Mouse (Mus musculus): ENCODE data around the gene Eml4. TPM values are rescaled to one million over a fixed set of nuclear protein-coding genes. Genes with fewer than 3 reads are reported as not detected.

Eml4 gene
- polyA plus RNA-seq, 1 experiment: 0.01 TPM

GRCm38 (mm10) chr17:83353460-83353859 lies 2.7 kb downstream of the Eml4 start:
- Histone ChIP-seq H3K27me3 (ENCODE audit: control insufficient read depth) (peaks cover 29% of the 10 kb centered on the region), H3K36me3 (ENCODE audit: control insufficient read depth) (no peaks in the 10 kb centered on the region), H3K4me1 (ENCODE audit: control insufficient read depth) (peaks cover 36% of the 10 kb centered on the region), H3K4me3 (replicated peaks) (no peak overlapping the region), H3K9me3 (ENCODE audit: control insufficient read depth, low read length) (no peaks in the 10 kb centered on the region)
- TF ChIP-seq GATA1 (IDR thresholded peaks at IDR 0.05; ENCODE audit: low read length): no peak
- no peak for TF ChIP-seq TAL1 (IDR thresholded peaks at IDR 0.05; ENCODE audit: low read length)

DNA sequence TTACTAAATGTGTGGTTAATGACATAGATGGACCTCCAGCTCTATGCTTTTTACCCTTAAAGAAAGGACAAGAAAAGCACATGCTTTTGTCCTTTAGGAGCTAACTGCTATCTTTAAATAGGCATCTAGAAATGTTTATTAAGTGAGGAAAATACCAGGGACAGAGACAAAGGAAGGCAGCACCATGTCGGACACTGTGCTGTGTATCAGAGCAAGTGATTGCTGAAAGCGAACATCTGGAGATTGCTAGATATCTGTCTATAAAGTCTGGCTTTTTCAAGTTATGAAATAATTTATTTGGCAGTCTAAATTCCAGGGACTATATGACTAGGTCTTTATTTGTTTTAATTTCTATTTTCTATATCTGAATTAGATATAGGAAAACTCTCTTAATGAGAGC lies 4.8 kb downstream of the Eml4 start:
- Histone ChIP-seq H3K36me3 (ENCODE audit: control insufficient read depth) (no peaks in the 10 kb centered on the region), H3K4me1 (ENCODE audit: control insufficient read depth) (peaks cover 31% of the 10 kb centered on the region), H3K27me3 (ENCODE audit: control insufficient read depth) (peaks cover 29% of the 10 kb centered on the region), H3K9me3 (ENCODE audit: control insufficient read depth, low read length) (no peaks in the 10 kb centered on the region), H3K4me3 (replicated peaks) (no peak overlapping the region)
- TF ChIP-seq GATA1 (IDR thresholded peaks at IDR 0.05; ENCODE audit: low read length) (no peak), TAL1 (IDR thresholded peaks at IDR 0.05; ENCODE audit: low read length) (no peak)

DNA sequence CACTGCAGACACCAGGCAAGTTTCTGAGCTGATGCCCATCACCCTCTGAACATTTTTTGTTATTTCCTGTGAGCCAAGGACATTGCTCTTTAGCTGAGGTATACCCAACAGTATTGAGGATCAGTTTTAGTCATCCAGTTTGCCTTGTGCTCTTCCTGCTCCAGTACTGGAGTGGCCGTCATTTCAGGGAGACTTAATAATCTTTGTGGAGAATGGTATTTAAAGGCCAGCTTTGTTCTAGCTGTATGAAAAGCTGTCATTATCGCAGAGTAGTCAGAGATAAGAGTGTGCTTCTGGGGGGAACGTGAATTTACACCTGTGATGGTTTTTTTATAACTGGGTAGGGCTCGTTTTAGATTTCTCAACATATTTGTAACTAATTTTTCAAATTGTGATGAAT lies 9.2 kb downstream of the Eml4 start:
- H3K9me3 ChIP-seq (ENCODE audit: control insufficient read depth, low read length): no peaks in the 10 kb centered on the region
- H3K36me3 ChIP-seq (ENCODE audit: control insufficient read depth): no peaks in the 10 kb centered on the region
- TF ChIP-seq GATA1 (IDR thresholded peaks at IDR 0.05; ENCODE audit: low read length) (no peak), TAL1 (IDR thresholded peaks at IDR 0.05; ENCODE audit: low read length) (no peak)
- no peaks in the 10 kb centered on the region for H3K27me3 ChIP-seq (ENCODE audit: control insufficient read depth)
- no peaks in the 10 kb centered on the region; the same call in 1 of the 2 replicates for H3K4me1 ChIP-seq (ENCODE audit: control insufficient read depth)
- H3K4me3 ChIP-seq (replicated peaks): no peak overlapping the region

DNA sequence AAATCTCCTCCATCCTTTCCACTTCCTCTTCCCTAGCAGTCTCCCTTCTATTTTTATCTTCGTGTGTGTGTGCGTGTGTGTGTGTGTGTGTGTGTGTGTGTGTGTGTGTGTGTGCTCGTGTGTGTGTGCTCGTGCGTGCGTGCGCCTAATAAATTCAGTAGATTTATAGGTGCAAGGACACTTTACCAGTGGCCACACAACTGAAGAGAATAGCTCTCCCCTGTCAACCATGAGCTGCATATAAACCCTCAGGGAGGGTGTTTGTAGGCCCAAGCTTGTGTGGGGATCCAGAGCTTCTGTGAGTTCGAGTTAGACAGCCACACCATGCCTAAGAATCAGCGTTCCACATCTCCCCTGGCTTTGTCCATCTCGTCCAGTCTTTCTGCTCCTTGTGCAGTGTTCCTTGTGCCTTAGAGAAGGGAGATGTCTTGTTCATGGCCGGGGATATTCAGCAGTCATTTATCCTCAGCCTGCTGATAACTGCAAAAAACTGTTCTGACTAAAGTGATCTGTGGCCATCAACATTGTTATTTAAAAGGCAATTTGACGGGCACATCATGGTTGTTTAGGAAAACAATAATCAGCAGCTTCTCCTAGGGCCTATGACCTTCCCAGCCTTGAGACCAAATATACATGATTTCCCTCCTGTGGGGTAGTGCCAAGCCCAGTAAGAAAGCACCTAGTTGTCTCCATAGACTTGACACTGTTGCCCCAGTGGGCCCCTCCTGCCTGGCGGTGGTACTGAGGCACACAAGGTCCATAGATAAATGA lies 10.2 kb downstream of the Eml4 start:
- TF ChIP-seq TAL1 (IDR thresholded peaks at IDR 0.05; ENCODE audit: low read length) (no peak), GATA1 (IDR thresholded peaks at IDR 0.05; ENCODE audit: low read length) (no peak)
- H3K36me3 ChIP-seq (ENCODE audit: control insufficient read depth): no peaks in the 10 kb centered on the region

GRCm38 (mm10) chr17:83363081-83363480 lies 12.3 kb downstream of the Eml4 start:
- Histone ChIP-seq H3K9me3 (ENCODE audit: control insufficient read depth, low read length) (peaks cover 4% of the 10 kb centered on the region), H3K36me3 (ENCODE audit: control insufficient read depth) (no peaks in the 10 kb centered on the region), H3K27me3 (ENCODE audit: control insufficient read depth) (no peaks in the 10 kb centered on the region), H3K4me1 (ENCODE audit: control insufficient read depth) (no peaks in the 10 kb centered on the region), H3K4me3 (replicated peaks) (no peak overlapping the region)
- TF ChIP-seq GATA1 (IDR thresholded peaks at IDR 0.05; ENCODE audit: low read length) (no peak), TAL1 (IDR thresholded peaks at IDR 0.05; ENCODE audit: low read length) (no peak)

More for the DNA sequence above, 10.2 kb downstream of the Eml4 start:
- Histone ChIP-seq H3K4me3 (replicated peaks) (no peak overlapping the region), H3K27me3 (ENCODE audit: control insufficient read depth) (no peaks in the 10 kb centered on the region), H3K4me1 (ENCODE audit: control insufficient read depth) (no peaks in the 10 kb centered on the region), H3K9me3 (ENCODE audit: control insufficient read depth, low read length) (no peaks in the 10 kb centered on the region)

DNA sequence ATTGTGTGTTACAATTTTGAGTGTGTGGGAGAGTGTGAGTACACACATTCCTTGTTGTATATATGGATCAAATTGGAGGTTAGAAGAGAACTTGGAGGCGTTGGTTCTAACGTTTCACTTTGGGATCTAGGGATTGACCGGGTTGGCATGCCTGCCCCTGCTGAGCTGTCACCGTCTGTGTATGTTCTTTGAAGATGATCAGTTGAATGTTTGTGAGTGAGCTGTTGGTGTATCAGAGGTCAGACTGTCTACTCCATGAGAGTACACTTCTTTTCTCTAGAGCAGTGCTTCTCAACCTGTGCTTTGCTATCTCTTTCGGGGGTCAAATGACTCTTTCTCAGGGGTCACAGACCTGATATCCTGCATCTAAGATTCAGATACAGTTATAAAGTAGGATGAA lies 13.6 kb downstream of the Eml4 start:
- TF ChIP-seq GATA1 (IDR thresholded peaks at IDR 0.05; ENCODE audit: low read length) (no peak), TAL1 (IDR thresholded peaks at IDR 0.05; ENCODE audit: low read length) (no peak)
- no peaks in the 10 kb centered on the region for H3K4me1 ChIP-seq (ENCODE audit: control insufficient read depth)

DNA sequence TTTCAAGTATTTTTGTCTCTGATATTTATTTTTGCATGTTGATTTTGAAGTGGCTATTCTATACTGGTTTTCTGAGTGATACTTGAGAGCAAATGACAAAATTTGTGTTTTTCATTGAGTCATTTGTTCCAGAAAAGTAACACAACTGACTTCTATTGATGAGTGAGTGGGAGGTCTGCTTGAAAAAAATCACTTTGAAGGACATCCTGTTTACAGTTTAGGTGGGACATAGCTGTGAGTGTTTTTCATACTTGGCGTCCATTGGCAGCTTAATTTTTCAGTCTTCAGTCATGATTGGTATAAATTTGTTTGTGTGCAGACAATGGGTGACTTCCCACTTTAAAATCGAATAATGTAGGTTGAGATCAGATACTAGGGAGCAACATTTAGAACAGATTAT lies 14.4 kb downstream of the Eml4 start:
- H3K36me3 ChIP-seq (ENCODE audit: control insufficient read depth): no peaks in the 10 kb centered on the region
- no peaks in the 10 kb centered on the region for H3K4me1 ChIP-seq (ENCODE audit: control insufficient read depth)
- TF ChIP-seq GATA1 (IDR thresholded peaks at IDR 0.05; ENCODE audit: low read length): no peak
- TF ChIP-seq TAL1 (IDR thresholded peaks at IDR 0.05; ENCODE audit: low read length): no peak
- H3K27me3 ChIP-seq (ENCODE audit: control insufficient read depth): no peaks in the 10 kb centered on the region
- H3K9me3 ChIP-seq (ENCODE audit: control insufficient read depth, low read length): peaks cover 4% of the 10 kb centered on the region
- H3K4me3 ChIP-seq (replicated peaks): no peak overlapping the region

More for the DNA sequence above, 13.6 kb downstream of the Eml4 start:
- H3K36me3 ChIP-seq (ENCODE audit: control insufficient read depth): no peaks in the 10 kb centered on the region
- H3K4me3 ChIP-seq (replicated peaks): no peak overlapping the region
- no peaks in the 10 kb centered on the region for H3K27me3 ChIP-seq (ENCODE audit: control insufficient read depth)
- H3K9me3 ChIP-seq (ENCODE audit: control insufficient read depth, low read length): peaks cover 4% of the 10 kb centered on the region

- no peak for TF ChIP-seq TAL1 (IDR thresholded peaks at IDR 0.05; ENCODE audit: low read length)
- TF ChIP-seq GATA1 (IDR thresholded peaks at IDR 0.05; ENCODE audit: low read length): no peak
- Histone ChIP-seq H3K9me3 (ENCODE audit: control insufficient read depth, low read length) (peaks cover 4% of the 10 kb centered on the region), H3K4me3 (replicated peaks) (no peak overlapping the region), H3K27me3 (ENCODE audit: control insufficient read depth) (no peaks in the 10 kb centered on the region), H3K4me1 (ENCODE audit: control insufficient read depth) (no peaks in the 10 kb centered on the region), H3K36me3 (ENCODE audit: control insufficient read depth) (no peaks in the 10 kb centered on the region)
These were observed 15.1 kb downstream of the Eml4 start for GRCm38 (mm10) chr17:83365614-83366355.

DNA sequence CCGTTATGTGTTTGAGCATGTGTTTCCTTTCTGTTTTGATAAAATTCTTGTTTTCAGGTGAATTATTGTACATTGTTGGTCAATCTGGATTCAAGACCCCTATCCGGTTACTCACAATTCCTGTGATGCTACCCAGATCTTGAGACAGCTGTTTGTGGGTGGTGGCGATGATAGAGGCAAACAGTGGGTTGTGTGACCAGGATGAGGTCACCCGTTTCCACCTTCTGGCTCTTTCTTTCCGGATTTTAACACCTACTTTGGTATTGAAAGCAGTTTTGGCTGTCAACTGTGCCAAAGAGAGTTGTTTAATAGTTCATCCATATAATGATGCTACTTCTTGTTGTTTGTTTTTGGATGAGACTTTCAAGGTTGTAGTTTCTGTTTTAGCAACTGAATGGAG lies 16.7 kb downstream of the Eml4 start:
- Histone ChIP-seq H3K9me3 (ENCODE audit: control insufficient read depth, low read length) (peaks cover 4% of the 10 kb centered on the region), H3K36me3 (ENCODE audit: control insufficient read depth) (no peaks in the 10 kb centered on the region), H3K27me3 (ENCODE audit: control insufficient read depth) (no peaks in the 10 kb centered on the region), H3K4me1 (ENCODE audit: control insufficient read depth) (no peaks in the 10 kb centered on the region), H3K4me3 (replicated peaks) (no peak overlapping the region)
- TF ChIP-seq TAL1 (IDR thresholded peaks at IDR 0.05; ENCODE audit: low read length): no peak
- no peak for TF ChIP-seq GATA1 (IDR thresholded peaks at IDR 0.05; ENCODE audit: low read length)

All from erythroblast, embryonic 14.5 days (primary cell).